Mouse (Mus musculus) CH12.LX (cell line): ENCODE data around the gene Zfp326. TPM values are rescaled to one million over a fixed set of nuclear protein-coding genes. Genes with fewer than 3 reads are reported as not detected.

Experiments used
- DNase-seq: peaks from one replicate; pipeline ENCODE4 v3.0.0-alpha.2; 2013; ENCODE audit errors: extremely low read depth
- H3K27ac ChIP-seq: 2 replicates; pipeline ENCODE4 v1.5.1; 2012; ENCODE audit warnings: low read depth, mild to moderate bottlenecking, control low read depth, moderate library complexity; ENCODE audit not compliant: insufficient read depth
- H3K27me3 ChIP-seq: replicated peaks from 2 replicates; pipeline ENCODE3; 2012; ENCODE audit warnings: inconsistent platforms
- H3K36me3 ChIP-seq, 2 experiments: replicated peaks in 1 of 2; 2 replicates each; pipeline versions ENCODE3 to v1.6.1; 2012; ENCODE audit warnings: inconsistent platforms in 1 of 2, low read length in 1 of 2, mild to moderate bottlenecking in 1 of 2, mixed read lengths in 1 of 2, moderate library complexity in 1 of 2; ENCODE audit not compliant: control insufficient read depth in 1 of 2, insufficient read depth in 1 of 2
- H3K4me1 ChIP-seq, 2 experiments: 2 replicates each; pipeline ENCODE4 v1.6.1; 2012; ENCODE audit warnings: inconsistent platforms in 1 of 2, moderate library complexity in 1 of 2; ENCODE audit not compliant: insufficient read depth in 2 of 2, control insufficient read depth in 1 of 2
- H3K4me2 ChIP-seq: 2 replicates; pipeline ENCODE4 v1.6.1; 2012; ENCODE audit warnings: low read depth, mild to moderate bottlenecking, control low read depth; ENCODE audit not compliant: poor library complexity, insufficient read depth, severe bottlenecking
- H3K4me3 ChIP-seq, 3 experiments: fragments of 150-350 bp in 1 of 3; sonication (generic) in 1 of 3; replicated peaks in 1 of 3; 2 replicates each; pipeline versions ENCODE3 to v1.5.1; 2011 to 2012; ENCODE audit warnings: low read depth in 2 of 3, low read length in 2 of 3, mild to moderate bottlenecking in 2 of 3, moderate library complexity in 2 of 3, control low read depth in 1 of 3, improper control_type of control experiment in 1 of 3, inconsistent platforms in 1 of 3, mixed read lengths in 1 of 3; ENCODE audit not compliant: poor library complexity in 1 of 3
- H3K79me2 ChIP-seq: replicated peaks from 2 replicates; pipeline ENCODE4 v1.6.1; 2012; ENCODE audit warnings: mild to moderate bottlenecking, moderate library complexity; ENCODE audit not compliant: control insufficient read depth, poor library complexity, insufficient read depth, severe bottlenecking; ENCODE audit errors: extremely low read depth
- H3K9ac ChIP-seq: 2 replicates; pipeline ENCODE4 v1.6.1; 2012; ENCODE audit warnings: low read depth, mild to moderate bottlenecking, control low read depth, moderate library complexity; ENCODE audit not compliant: insufficient read depth
- H3K9me3 ChIP-seq: replicated peaks from 2 replicates; pipeline ENCODE3; 2012; ENCODE audit warnings: low read length, inconsistent platforms, mixed read lengths
- CHD2 ChIP-seq: IDR thresholded peaks from 2 replicates; pipeline ENCODE4 v1.6.1; 2011; ENCODE audit warnings: low read length, improper control_type of control experiment
- EP300 ChIP-seq: IDR thresholded peaks from 2 replicates; pipeline ENCODE4 v1.6.1; 2011; ENCODE audit warnings: low read length, improper control_type of control experiment
- ETS1 ChIP-seq: conservative IDR thresholded peaks from 2 replicates; pipeline ENCODE4 v1.6.1; 2012; ENCODE audit warnings: low read depth, mild to moderate bottlenecking, inconsistent platforms, low read length, improper control_type of control experiment, moderate library complexity
- GABPA ChIP-seq: IDR thresholded peaks from 2 replicates; pipeline ENCODE4 v1.6.1; 2012; ENCODE audit warnings: low read depth, low read length, improper control_type of control experiment, inconsistent platforms; ENCODE audit not compliant: insufficient replicate concordance
- IRF4 ChIP-seq: IDR thresholded peaks from 2 replicates; pipeline ENCODE4 v1.6.1; 2014; ENCODE audit warnings: low read depth, mild to moderate bottlenecking, inconsistent platforms, low read length, improper control_type of control experiment
- JUND ChIP-seq: conservative IDR thresholded peaks from 2 replicates; pipeline ENCODE4 v1.6.1; 2011; ENCODE audit warnings: low read depth, low read length, improper control_type of control experiment
- KAT2A ChIP-seq: IDR thresholded peaks from 2 replicates; pipeline ENCODE4 v1.6.1; 2012; ENCODE audit warnings: low read length, improper control_type of control experiment, inconsistent platforms; ENCODE audit not compliant: insufficient replicate concordance
- MEF2A ChIP-seq: IDR thresholded peaks from 2 replicates; pipeline ENCODE4 v1.6.1; 2014; ENCODE audit warnings: low read depth, mild to moderate bottlenecking, inconsistent platforms, low read length, improper control_type of control experiment, borderline replicate concordance
- MYC ChIP-seq: IDR thresholded peaks from 2 replicates; pipeline ENCODE4 v1.6.1; 2011; ENCODE audit warnings: low read depth, mild to moderate bottlenecking, improper control_type of control experiment, low read length
- NELFE ChIP-seq: IDR thresholded peaks from 2 replicates; pipeline ENCODE4 v1.6.1; 2011; ENCODE audit warnings: low read depth, low read length, improper control_type of control experiment
- NRF1 ChIP-seq: IDR thresholded peaks from 2 replicates; pipeline ENCODE4 v1.6.1; 2014; ENCODE audit warnings: low read depth, mild to moderate bottlenecking, inconsistent platforms, low read length, improper control_type of control experiment, moderate library complexity
- PAX5 ChIP-seq: IDR thresholded peaks from 2 replicates; pipeline ENCODE4 v1.6.1; 2012; ENCODE audit warnings: low read length, inconsistent platforms, mixed read lengths
- POLR2A ChIP-seq: IDR thresholded peaks from 2 replicates; pipeline ENCODE4 v1.6.1; 2011; ENCODE audit warnings: low read depth, mild to moderate bottlenecking, improper control_type of control experiment, low read length
- POLR2AphosphoS2 ChIP-seq: IDR thresholded peaks from 2 replicates; pipeline ENCODE4 v1.6.1; 2011; ENCODE audit warnings: low read depth, low read length, improper control_type of control experiment
- RAD21 ChIP-seq: IDR thresholded peaks from 2 replicates; pipeline ENCODE4 v1.6.1; 2011; ENCODE audit warnings: low read depth, mild to moderate bottlenecking, low read length, improper control_type of control experiment, moderate library complexity
- SIN3A ChIP-seq: IDR thresholded peaks from 2 replicates; pipeline ENCODE4 v1.6.1; 2012; ENCODE audit warnings: low read length, improper control_type of control experiment, inconsistent platforms
- TBP ChIP-seq: conservative IDR thresholded peaks from 2 replicates; pipeline ENCODE4 v1.6.1; 2011; ENCODE audit warnings: low read depth, low read length, improper control_type of control experiment
- TCF12 ChIP-seq: IDR thresholded peaks from 2 replicates; pipeline ENCODE4 v1.6.1; 2014; ENCODE audit warnings: low read depth, mild to moderate bottlenecking, inconsistent platforms, low read length, improper control_type of control experiment
- UBTF ChIP-seq: IDR thresholded peaks from 2 replicates; pipeline ENCODE4 v1.6.1; 2012; ENCODE audit warnings: low read depth, mild to moderate bottlenecking, inconsistent platforms, low read length, improper control_type of control experiment, moderate library complexity
- USF2 ChIP-seq: conservative IDR thresholded peaks from 2 replicates; pipeline ENCODE4 v1.6.1; 2011; ENCODE audit warnings: low read depth, low read length, improper control_type of control experiment
- ZC3H11A ChIP-seq: IDR thresholded peaks from 2 replicates; pipeline ENCODE4 v1.6.1; 2012; ENCODE audit warnings: low read depth, mild to moderate bottlenecking, inconsistent platforms, low read length, improper control_type of control experiment
- dilution Hi-C: fragments of 300-500 bp; cut with MboI; formaldehyde crosslinking; loops from 2 replicates; pipeline ENCODE4 v1.14.3; 2020; ENCODE audit warnings: low sequenced_read_pairs; ENCODE audit not compliant: extremely low pct_unique_long_range_greater_than_20kb, extremely low pct_ligation_motif_present
- in situ Hi-C: fragments of 300-500 bp; cut with MboI; formaldehyde crosslinking; loops from 3 replicates; pipeline ENCODE4 v1.14.3; 2019; ENCODE audit warnings: low sequenced_read_pairs, low pct_ligation_motif_present, low pct_unique_long_range_greater_than_20kb, mixed read lengths
- polyA plus RNA-seq: library from polyadenylated mRNA; unstranded; fragments of >175 nt; gene quantifications from 2 replicates; pipeline ENCODE4 v1.2.1, GENCODE M21; 2012; ENCODE audit warnings: low read depth; ENCODE audit not compliant: insufficient read length
- total RNA-seq, 2 experiments: library from RNA; depleted of rRNA; stranded (reverse); fragments of 300-350 nt in 1 of 2; fragments of >200 nt in 1 of 2; gene quantifications; 2 replicates each; pipeline ENCODE4 v1.2.3; 2012 to 2014

Gene Zfp326
- total and polyA plus RNA-seq, 3 experiments, result 5.3 to 21.6 (median 7.4) TPM

DNA sequence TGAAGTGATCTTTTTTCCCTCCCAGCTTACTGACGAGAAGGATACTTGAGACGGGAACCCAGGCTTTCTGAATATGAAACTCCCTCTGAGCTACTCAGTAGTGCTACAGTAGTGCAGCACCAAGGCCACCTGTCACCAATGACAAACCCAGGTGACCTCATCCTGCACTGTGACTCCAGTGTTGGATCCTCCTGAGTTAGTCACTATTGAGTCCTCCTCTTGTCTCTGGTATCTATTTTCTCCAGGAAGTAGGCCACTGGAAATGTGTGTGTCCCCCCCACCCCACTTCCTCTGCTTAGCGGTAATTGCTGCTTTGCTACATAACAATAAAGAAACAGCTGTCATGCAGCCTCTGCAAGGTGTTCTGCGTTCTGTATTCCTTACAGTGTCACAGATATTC lies 27.1 kb upstream of the Zfp326 start:
- DNase-seq, result no peak
- H3K36me3 ChIP-seq, result no peaks in the 10 kb centered on the region
- no peak overlapping the region for H3K4me3 ChIP-seq
- no peak overlapping the region for H3K27ac ChIP-seq
- H3K27me3 ChIP-seq, result no peaks in the 10 kb centered on the region
- H3K79me2 ChIP-seq, result no peaks in the 10 kb centered on the region
- TF ChIP-seq ETS1 (no peak), IRF4 (no peak), MYC (no peak), TCF12 (no peak), PAX5 (no peak), EP300 (no peak), TBP (no peak), USF2 (no peak), ZC3H11A (no peak), UBTF (no peak), CHD2 (no peak)
- H3K4me1 ChIP-seq, result peaks cover 0 to 5% of the 10 kb centered on the region in 2 experiments; a peak in 1 of 4 replicates
- dilution Hi-C loops (no loop called here), in situ Hi-C loops (no loop called here)
- H3K4me2 ChIP-seq, result no peak overlapping the region
- no peaks in the 10 kb centered on the region for H3K9me3 ChIP-seq
- no peak overlapping the region for H3K9ac ChIP-seq

DNA sequence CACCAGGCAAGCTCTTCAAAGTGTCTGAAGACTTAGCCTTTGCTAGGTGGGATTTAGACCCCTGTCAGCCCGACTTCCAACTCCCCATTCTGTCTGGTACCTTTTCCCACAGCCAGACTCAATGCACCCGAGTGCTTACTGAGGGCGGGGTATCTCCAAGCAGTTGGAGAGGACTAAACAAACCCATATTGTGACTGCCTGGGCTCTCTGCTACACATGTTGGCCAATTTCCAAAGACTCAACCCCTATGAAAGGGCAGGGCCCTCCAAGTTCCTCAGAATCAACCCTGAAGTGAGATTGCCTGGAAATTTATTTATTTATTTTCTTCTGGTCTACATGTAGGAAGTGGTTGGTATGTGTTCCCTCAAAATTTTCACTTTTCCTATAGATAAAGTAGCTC lies 26.7 kb upstream of the Zfp326 start:
- Histone ChIP-seq H3K9me3 (no peaks in the 10 kb centered on the region), H3K36me3 (no peaks in the 10 kb centered on the region), H3K27ac (no peak overlapping the region), H3K79me2 (no peaks in the 10 kb centered on the region), H3K4me3 (no peak overlapping the region), H3K27me3 (no peaks in the 10 kb centered on the region), H3K4me1 (peaks cover 0 to 1% of the 10 kb centered on the region in 2 experiments; a peak in 1 of 4 replicates), H3K9ac (no peak overlapping the region), H3K4me2 (no peak overlapping the region)
- in situ Hi-C loops, result no loop called here
- TF ChIP-seq MEF2A (no peak), JUND (no peak), EP300 (no peak), NRF1 (no peak), NELFE (no peak), SIN3A (no peak), USF2 (no peak), KAT2A (no peak), RAD21 (no peak), GABPA (no peak), POLR2A (no peak), MYC (no peak), POLR2AphosphoS2 (no peak), CHD2 (no peak), IRF4 (no peak)
- DNase-seq, result no peak
- dilution Hi-C loops, result no loop called here
